Mouse (Mus musculus) lung, postnatal 0 days (tissue): ENCODE data around the gene Omt2a.
A peak's percentile ranks its signal among the peaks of the same experiment; 100 is the strongest.
"Not testable (repeated sequence)": the region's sequence is repeated elsewhere in the genome, so short reads cannot be mapped to it uniquely, and the experiment has no call there.

Experiments
- CTCF ChIP-seq: IDR thresholded peaks from 2 replicates; pipeline ENCODE4 v1.5.1; 2016; ENCODE audit warnings: antibody characterized with exemption, mild to moderate bottlenecking
- EP300 ChIP-seq: IDR thresholded peaks from 2 replicates; pipeline ENCODE4 v1.6.1; 2016; ENCODE audit warnings: antibody characterized with exemption, mild to moderate bottlenecking, control low read depth

- TF ChIP-seq CTCF = peak; percentile 80
- TF ChIP-seq EP300 = not testable (repeated sequence)
These were observed 25.7 kb upstream of the Omt2a start for GRCm38 (mm10) chr9:78340324-78340723.
